Mouse (Mus musculus): ENCODE data around the gene Cdr2l. TPM values are rescaled to one million over a fixed set of nuclear protein-coding genes. Genes with fewer than 3 reads are reported as not detected.

Gene Cdr2l
- total RNA-seq, 2 experiments from 2014 or later, result 25.3 to 25.7 TPM

GRCm38 (mm10) chr11:115408266-115408920 lies 26.7 kb downstream of the Cdr2l start:
- DNase-seq, result no peak

- DNase-seq, result no peak
Observed at GRCm38 (mm10) chr11:115409556-115409955, 27.8 kb downstream of the Cdr2l start.

GRCm38 (mm10) chr11:115419531-115420237 lies 38.0 kb downstream of the Cdr2l start, which contains the start of the genes Atp5h and Kctd2:
Gene Atp5h (minus strand): TSS chr11:115419962.
Gene Kctd2 (plus strand): TSS chr11:115420128.
- DNase-seq, result peak; percentile 93 to 96

- DNase-seq, result peak; percentile 54 to 62
Observed at GRCm38 (mm10) chr11:115420336-115421190, 38.8 kb downstream of the Cdr2l start.

GRCm38 (mm10) chr11:115421328-115421727 lies 39.6 kb downstream of the Cdr2l start:
- no peak for DNase-seq

GRCm38 (mm10) chr11:115421972-115422371 lies 40.3 kb downstream of the Cdr2l start:
- no peak for DNase-seq

- DNase-seq, result no peak
Observed at GRCm38 (mm10) chr11:115423091-115423490, 41.4 kb downstream of the Cdr2l start.

GRCm38 (mm10) chr11:115424666-115425065 lies 43.0 kb downstream of the Cdr2l start:
- no peak for DNase-seq

GRCm38 (mm10) chr11:115425671-115426070 lies 44.0 kb downstream of the Cdr2l start:
- DNase-seq, result no peak

- DNase-seq, result peak; percentile 66 to 71
Observed at GRCm38 (mm10) chr11:115427482-115428331, 46.0 kb downstream of the Cdr2l start.

GRCm38 (mm10) chr11:115429307-115429706 lies 47.6 kb downstream of the Cdr2l start:
- no peak for DNase-seq

- no peak for DNase-seq
Observed at GRCm38 (mm10) chr11:115430561-115430960, 48.8 kb downstream of the Cdr2l start.

GRCm38 (mm10) chr11:115432814-115433213 lies 51.1 kb downstream of the Cdr2l start:
- no peak for DNase-seq

GRCm38 (mm10) chr11:115433342-115433741 lies 51.6 kb downstream of the Cdr2l start:
- no peak for DNase-seq

GRCm38 (mm10) chr11:115435596-115436337 lies 54.1 kb downstream of the Cdr2l start:
- peak in 1 of 2 experiments; percentile 48 for DNase-seq

GRCm38 (mm10) chr11:115437571-115438122 lies 55.9 kb downstream of the Cdr2l start:
- no peak for DNase-seq

GRCm38 (mm10) chr11:115439326-115439725 lies 57.6 kb downstream of the Cdr2l start:
- DNase-seq, result no peak

- no peak for DNase-seq
Observed at GRCm38 (mm10) chr11:115439906-115440595, 58.3 kb downstream of the Cdr2l start, which contains the start of gene Trim80. Gene Trim80 (plus strand): TSS chr11:115440545.

GRCm38 (mm10) chr11:115441417-115441816 lies 59.7 kb downstream of the Cdr2l start:
- DNase-seq, result no peak

Measured in layer of hippocampus, postnatal 36 days (tissue).